Mouse (Mus musculus) A20 (cell line): ENCODE measurements around the gene Lyl1.

Experiments
- DNase-seq: peaks from one replicate; pipeline ENCODE4 v3.0.0-alpha.2; 2011; ENCODE audit warnings: low read depth, low spot score

Lyl1 gene

GRCm38 (mm10) chr8:84722850-84723570 lies 21.8 kb downstream of the Lyl1 start, which contains the start of gene G430095P16Rik:
Gene G430095P16Rik (plus strand): TSS chr8:84723007.
- DNase-seq, result no peak

- no peak for DNase-seq
Observed at GRCm38 (mm10) chr8:84723571-84723900, 22.3 kb downstream of the Lyl1 start.

GRCm38 (mm10) chr8:84724683-84725082 lies 23.4 kb downstream of the Lyl1 start:
- peak; percentile 49 for DNase-seq

- DNase-seq, result no peak
Observed at GRCm38 (mm10) chr8:84725246-84725940, 24.1 kb downstream of the Lyl1 start.

- peak; percentile 31 for DNase-seq
Observed at GRCm38 (mm10) chr8:84725941-84726259, 24.6 kb downstream of the Lyl1 start.

GRCm38 (mm10) chr8:84728474-84728873 lies 27.2 kb downstream of the Lyl1 start:
- no peak for DNase-seq

GRCm38 (mm10) chr8:84729921-84730362 lies 28.7 kb downstream of the Lyl1 start:
- DNase-seq, result no peak

- DNase-seq, result no peak
Observed at GRCm38 (mm10) chr8:84730541-84731370, 29.5 kb downstream of the Lyl1 start.

- no peak for DNase-seq
Observed at GRCm38 (mm10) chr8:84731371-84732177, 30.3 kb downstream of the Lyl1 start.

- DNase-seq, result no peak
Observed at GRCm38 (mm10) chr8:84732545-84732944, 31.3 kb downstream of the Lyl1 start.

GRCm38 (mm10) chr8:84732996-84733395 lies 31.7 kb downstream of the Lyl1 start:
- no peak for DNase-seq

GRCm38 (mm10) chr8:84733959-84734358 lies 32.7 kb downstream of the Lyl1 start:
- no peak for DNase-seq

GRCm38 (mm10) chr8:84734680-84735079 lies 33.4 kb downstream of the Lyl1 start:
- DNase-seq, result no peak

GRCm38 (mm10) chr8:84735597-84735996 lies 34.3 kb downstream of the Lyl1 start:
- DNase-seq, result no peak

GRCm38 (mm10) chr8:84736521-84736920 lies 35.3 kb downstream of the Lyl1 start:
- DNase-seq, result no peak

- peak; percentile 87 for DNase-seq
Observed at GRCm38 (mm10) chr8:84737608-84738007, 36.4 kb downstream of the Lyl1 start.

GRCm38 (mm10) chr8:84738266-84738665 lies 37.0 kb downstream of the Lyl1 start:
- DNase-seq, result no peak

GRCm38 (mm10) chr8:84738715-84739400 lies 37.6 kb downstream of the Lyl1 start:
- no peak for DNase-seq

- no peak for DNase-seq
Observed at GRCm38 (mm10) chr8:84739401-84739742, 38.1 kb downstream of the Lyl1 start.

GRCm38 (mm10) chr8:84740895-84741843 lies 39.9 kb downstream of the Lyl1 start:
- DNase-seq, result no peak
